Mouse (Mus musculus) testis, postnatal 10 days (tissue): ENCODE measurements around the gene Ankrd24.

Experiments used
- DNase-seq: peaks from one replicate; pipeline ENCODE4 v3.0.0; 2021; ENCODE audit warnings: low spot score

The Ankrd24 gene

DNA sequence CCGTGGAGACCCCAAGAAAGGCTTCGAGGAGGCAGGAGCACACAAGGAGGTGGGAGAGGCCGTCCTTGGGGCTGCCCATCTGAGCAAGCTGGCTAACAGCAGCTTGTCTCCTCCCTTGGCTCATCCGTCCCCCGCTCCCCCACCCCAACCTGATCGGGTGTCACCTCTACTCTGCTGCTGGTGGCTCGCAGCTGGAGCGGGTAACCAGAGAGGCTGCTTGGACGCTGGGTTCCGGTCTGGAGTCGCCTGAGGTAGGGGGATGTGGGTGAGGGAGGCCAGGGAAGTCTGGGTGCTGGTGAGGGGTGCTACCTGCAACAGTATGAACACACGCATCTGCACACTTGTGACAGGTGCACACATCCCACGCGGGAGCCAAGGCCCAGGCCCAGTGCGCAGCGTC, at the start of gene Ankrd24:
TSS of gene Ankrd24 (plus strand) at position 151 of the 400 bp plus-strand sequence.
- no peak for DNase-seq

DNA sequence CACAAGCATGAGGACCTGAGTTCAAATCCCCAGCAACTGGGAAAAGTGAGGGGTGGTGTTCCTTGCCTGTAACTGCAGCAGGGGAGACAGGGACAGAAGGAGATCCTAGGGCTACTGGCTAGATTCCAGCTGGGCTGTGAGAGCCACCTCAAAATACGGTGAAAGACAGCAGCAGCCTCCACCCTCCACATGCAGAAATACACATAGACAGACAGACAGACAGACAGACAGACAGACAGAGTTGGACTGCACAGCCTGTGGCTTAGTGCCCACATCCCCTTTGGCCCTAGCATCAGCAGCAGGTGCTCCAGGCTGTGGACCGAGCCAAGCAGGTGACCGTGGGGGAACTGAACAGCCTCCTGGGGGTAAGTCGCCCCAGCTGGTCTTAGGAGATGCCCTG, 48.4 kb upstream of the Ankrd24 start:
- DNase-seq = no peak

DNA sequence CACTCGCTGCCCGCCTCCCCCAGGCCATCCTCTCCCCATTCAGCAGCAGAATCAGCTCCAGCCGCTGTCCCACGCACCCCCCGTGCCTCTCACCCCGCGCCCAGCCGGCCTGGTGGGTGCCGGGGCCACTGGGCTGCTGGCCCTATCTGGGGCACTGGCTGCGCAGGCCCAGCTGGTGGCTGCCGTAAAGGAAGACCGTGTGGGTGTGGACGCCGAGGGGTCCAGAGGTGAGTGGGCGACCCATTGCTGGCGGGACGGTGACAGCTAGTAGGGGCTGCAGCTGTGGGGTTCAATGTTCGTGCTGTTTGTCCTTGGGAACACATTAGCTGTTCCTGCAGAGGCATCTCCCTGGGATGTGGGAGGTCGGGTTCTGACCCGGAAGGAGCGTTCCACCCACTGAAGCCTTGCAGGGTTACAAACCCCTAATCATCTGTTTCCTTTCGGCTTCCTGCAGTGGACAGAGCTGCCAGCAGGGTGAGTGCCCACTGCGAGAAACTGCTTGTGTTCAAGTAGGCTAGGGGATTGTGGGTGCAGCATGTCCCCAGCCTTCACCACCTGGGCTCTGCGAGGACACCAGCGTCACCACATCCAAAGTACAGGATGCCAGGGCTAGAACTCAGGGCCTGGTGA, 47.8 kb upstream of the Ankrd24 start:
- DNase-seq = peak; percentile 64

DNA sequence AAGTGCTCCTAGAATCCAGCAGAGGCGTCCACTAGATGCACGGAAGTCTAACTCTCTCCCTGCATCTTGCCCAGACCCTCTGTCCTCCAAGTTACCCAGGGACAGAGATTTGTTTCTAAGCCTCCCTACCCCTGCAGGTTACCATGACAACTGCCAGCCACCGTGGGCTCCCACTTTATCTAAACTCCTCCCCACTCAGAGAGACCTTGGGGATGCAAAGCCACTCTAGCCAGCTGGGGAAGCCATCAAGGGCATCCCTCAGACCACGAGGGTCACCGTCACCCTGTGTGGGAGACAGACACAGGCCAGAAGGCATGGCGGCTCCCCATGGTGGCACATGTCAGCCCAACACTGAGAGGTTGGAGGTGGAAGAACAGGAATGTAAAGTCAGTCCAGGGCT, 45.0 kb upstream of the Ankrd24 start:
- DNase-seq = no peak

DNA sequence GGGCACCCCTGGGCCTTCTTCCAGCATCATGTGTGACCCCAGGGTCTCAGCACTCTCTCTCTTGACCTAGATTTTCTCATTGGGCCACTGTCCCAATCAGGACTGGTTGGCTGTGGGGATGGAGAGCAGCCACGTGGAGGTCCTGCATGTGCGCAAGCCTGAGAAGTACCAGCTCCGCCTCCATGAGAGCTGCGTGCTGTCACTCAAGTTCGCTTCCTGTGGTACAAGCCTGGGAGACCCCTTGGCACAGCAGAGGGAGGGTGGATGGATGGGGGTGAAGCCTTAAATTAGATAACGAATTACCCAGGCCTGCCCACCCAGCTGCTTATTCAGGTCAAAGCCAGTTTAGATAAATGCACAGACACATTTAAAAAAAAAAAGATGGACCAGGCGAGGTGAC, 39.6 kb upstream of the Ankrd24 start:
- DNase-seq = no peak

DNA sequence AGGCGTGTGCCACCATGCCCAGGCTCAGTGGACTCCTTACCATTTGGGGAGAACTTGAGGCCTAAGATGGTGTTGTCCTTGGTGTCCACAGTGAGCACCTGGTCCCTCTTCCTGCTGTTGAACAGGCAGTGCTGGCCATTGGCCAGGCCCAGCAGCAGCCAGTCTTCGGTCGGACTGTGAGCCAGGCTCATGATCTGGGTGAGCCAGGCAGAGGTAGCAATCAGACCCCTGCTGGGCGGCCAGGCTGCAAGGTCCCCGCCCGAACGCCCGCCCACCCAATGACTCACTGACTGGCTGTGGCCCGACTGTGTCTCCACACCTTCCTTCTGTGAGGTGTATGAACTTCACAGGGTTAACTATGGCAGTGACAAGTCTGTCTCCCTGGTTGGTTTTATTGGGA, 36.5 kb upstream of the Ankrd24 start:
- no peak for DNase-seq

DNA sequence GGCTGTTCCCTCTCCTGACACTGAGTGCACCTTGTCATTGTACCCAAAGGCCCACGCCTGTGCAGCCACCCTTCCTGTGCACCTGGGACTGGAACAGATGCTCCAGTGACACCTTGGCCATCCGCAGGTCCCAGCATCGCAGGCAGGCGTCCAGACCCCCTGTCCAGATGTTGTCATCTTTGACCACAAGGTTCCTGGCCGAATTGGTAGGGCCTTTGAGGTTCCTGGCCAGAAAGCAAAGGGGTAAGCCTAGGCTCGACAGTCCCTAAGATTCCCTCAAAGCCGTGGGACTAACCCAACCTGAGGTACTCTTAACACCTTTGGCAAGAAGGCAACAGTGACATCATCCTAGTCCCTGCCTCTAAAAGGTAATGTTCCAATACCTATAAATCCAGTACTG, 35.7 kb upstream of the Ankrd24 start:
- DNase-seq = no peak

DNA sequence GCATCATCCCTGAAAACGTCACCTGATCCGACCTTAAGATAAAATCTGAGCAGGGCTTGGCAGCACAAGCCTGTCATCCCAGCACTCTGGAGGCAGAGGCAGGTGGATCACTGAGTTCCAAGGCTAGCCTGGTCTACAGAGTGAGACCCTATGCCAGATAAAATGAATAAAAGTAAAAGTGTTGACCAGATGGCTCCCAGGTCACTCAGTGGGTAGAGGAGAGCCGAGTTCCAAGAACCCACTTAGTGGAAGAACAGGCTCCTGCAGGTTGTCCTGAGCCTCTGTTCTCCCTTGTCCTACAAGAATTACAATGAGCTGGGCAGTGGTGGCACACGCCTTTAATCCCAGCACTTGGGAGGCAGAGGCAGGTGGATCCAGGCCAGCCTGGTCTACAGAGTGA, 35.1 kb upstream of the Ankrd24 start:
- DNase-seq = no peak

DNA sequence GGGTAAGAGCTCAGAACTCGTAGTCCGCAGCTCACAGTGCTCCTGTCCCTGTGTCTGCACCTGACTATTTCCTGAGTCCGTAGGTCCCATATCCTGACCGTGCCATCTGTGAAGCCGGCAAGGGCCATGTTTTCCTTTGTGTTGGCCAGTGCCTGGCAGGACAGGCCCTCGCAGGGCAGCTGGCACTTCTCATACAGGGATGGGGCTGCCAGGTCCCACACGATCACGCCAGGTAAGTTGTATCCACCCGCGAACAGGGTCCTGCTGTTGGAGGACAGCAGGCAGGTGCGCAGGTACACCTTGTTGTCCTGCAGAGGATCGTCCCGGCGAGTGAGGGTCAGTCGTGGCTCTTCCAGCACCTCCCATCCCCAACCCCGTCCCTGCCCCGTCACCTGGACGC, 34.4 kb upstream of the Ankrd24 start:
- no peak for DNase-seq

DNA sequence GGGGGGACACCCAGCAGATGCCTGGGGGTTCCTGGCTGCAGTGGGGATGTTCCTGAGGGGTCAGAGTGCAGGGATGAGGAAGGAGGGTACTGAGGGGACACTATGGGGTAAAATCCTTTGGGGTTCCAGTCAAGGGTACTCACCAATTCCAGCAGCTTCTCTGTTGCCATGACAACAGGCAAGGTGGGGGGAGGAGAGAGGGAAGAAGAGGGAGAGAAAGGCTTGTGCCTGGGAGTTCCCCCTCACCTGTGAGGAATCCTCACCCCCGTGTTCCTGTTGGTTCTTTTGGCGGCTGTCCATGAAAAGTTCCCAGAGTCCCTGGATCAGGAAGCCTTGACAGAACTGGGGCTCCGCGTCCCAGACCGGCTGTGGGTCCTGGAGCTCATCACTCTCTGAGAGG, 32.7 kb upstream of the Ankrd24 start:
- no peak for DNase-seq

DNA sequence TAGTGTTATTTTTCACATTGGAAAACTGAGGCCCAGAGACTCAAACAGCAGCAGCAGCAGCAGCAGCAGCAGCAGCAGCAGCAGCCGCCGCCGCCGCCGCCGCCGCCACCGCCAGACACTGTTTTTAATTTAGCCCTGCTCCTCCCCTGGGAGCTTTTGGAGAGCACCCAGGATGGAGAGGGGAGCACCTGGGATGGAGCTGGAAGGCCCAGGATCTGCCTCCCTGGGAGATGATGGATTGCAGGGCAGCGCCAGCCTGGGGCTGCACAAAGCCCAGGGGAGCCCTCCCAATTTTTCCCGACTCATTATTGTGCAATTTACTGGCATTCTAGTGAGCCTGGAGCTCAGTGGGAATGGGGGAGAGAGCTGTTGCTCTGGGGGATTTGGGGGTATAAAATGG, 31.7 kb upstream of the Ankrd24 start:
- no peak for DNase-seq

DNA sequence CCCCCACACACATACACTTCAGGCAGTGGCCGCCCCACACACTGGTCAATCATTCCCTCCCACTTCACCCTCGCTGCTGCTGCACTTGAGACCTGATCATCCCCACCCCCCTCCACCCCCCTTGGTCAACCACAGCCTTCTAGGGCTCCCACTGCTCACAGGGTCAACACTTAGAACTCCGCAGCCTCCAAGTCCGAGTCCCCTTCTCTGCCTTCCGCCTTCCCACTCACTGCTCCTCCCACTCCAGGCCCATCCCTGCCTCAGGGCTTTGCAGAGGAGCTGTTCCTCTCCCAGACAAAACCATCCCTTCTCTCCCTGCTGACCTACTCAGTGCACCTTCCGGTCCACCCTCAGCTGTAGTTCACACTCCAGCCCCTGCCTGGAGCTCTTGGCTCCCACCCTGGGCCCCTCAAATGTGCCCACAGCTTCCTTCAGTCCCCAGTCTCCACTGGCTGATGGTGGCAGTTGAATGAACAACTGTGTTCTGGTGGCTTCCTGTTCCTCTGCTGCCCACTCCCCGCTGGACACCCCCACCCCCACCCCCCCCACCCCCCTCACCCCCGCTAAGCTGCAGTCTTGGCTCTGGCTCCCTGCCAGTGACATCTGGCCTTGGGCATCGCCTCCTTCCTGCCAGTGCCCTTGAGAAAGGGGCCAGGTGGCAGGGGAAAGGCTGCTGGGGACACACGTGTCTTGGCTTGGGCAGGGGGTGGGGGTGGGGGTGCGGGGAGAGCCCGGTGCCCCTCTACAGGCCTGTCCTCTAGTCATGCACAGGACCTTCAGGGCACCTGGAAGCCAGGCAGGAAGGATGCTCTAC, 31.0 kb upstream of the Ankrd24 start:
- peak; percentile 77 for DNase-seq

DNA sequence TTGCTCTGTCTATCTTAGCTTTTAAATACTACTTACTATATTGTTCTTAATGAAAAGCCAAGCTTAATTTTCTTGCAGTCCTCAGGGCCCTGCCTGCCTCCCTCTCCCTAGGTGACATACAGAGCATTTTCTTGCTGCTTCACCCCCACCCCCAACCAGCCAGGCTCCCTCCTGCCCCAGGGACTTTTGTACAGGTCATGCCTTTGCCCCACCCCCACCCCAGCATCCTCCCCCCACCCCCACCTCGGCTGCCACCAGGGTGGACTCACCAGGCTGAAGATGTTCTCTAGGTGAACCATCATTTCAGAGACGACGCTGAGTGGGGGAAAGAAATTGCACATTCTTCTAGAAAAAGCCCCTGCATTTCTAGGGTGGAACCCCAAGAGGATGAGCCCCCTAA, 30.0 kb upstream of the Ankrd24 start:
- no peak for DNase-seq

DNA sequence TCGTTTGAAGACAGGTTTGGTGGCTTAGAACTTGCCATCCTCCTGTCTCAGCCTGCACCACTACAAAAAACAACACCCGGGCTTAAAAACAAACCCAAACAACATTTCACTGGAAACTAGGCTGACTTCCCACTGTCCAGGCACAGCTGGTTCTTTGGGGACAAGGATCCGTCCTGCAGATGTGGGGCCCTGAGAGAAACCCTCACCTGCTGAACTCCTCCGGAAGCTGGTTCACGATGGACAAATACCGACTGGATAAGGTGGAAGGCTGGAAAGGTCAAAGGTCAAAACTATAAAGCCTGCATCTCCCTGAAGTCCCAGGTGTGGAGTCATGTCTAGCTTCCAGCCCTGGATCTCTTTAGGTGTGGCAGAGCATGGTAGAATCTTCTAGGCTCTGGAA, 29.5 kb upstream of the Ankrd24 start:
- no peak for DNase-seq

DNA sequence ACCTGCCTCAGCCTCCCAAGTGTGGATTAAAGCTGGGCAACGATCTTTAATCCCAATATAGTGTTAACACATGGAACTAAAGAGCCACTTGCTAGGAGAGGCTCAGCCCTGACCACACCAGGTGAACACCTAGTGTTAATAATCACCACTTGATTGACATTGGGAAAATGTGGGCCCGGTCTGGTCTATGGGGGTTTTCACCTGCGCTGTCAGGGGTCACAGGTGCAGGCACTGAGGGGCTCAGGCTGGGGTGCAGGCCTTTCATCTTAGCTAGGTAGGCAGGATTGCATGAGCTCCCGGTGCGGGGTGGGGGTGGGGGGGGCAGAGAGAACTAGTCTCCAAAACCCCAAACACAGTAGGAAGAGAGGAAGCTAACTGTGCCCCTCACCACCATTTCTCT, 28.7 kb upstream of the Ankrd24 start:
- no peak for DNase-seq

DNA sequence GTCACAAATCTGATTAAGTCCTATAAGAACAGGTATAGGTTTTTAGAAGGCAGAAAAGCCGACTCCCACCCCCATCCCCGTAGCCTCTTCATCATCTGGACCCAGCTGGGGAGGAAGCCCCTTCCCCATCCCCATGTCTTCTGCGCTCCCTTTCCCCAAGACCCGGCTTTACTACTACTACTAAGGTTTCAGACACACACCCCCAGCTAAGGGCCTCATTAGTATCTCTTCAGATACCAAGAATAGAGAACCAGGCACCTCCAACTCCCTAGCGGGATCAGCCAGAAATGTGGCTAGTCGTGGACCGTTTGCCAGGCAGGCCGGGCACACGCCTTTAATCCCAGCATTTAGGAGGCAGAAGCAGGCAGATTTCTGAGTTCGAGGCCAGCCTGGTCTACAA, 28.2 kb upstream of the Ankrd24 start:
- no peak for DNase-seq

DNA sequence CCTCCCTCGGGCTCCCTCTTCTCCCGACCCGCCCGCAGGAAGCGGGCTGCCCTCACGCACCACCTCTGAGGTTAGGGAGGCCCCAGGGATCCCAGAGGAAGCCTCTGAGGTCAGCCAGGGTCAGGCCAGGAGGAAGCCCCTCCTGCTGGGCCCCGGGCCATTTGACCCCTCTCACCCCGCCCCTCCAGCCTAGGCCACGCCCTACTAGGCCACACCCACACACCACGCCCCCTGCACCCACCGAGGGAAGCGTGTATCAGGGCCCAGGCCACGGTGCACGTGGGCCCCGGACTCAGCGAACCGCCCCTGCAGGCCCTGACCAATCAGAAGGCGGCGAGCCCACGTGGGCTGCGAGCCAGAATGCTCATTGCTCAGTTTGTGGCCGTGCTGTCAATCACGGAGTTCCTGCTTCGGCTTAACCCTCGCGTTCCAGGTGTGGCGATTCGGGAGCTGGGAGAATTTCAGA, 27.6 kb upstream of the Ankrd24 start, which contains the start of gene Tle6:
TSS of gene Tle6 (minus strand) at position 336 of the 466 bp plus-strand sequence.
- peak; percentile 98 for DNase-seq

DNA sequence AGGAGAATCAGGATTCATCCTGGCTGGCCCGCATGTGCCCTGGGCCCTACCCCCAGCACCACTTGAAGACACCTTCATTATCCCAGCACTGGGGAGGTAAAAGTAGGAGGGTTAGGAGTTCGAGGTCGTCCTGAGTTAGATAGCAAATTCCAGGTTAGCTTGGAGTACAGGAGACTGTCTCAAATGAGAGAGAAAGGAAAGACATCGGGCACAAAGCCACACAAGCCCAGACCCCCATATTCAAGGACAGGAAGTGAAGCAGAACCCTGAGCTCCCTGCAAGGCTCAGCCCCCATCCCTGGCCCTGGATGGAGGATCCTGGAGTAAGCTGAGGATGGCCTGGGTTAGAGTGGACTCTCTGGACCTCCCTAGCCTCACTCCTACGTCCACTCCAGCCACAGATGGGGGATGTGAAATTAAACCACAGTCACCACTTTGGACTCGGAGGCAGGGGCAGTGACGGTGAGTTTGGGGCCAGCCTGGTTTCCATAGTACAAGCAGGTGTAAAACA, 26.9 kb upstream of the Ankrd24 start:
- DNase-seq = no peak

DNA sequence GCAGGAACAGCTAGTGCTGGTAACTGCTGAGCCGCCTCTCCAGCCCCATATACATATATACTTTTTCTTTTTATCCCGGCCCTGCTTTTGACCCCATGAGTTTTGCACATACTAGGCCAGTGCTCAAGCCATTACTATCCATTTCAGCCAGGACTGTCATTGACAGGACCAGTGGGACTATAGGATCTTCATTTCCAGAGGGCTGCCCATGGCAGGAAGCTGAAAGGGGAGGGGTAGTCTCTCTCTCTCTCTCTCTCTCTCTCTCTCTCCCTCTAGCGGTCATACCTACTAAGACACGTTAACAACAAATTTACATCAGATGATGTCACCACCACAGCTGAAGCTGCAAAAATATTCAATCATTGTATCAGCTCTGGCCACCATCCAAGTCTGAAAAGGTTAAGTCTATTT, 25.6 kb upstream of the Ankrd24 start:
- no peak for DNase-seq

DNA sequence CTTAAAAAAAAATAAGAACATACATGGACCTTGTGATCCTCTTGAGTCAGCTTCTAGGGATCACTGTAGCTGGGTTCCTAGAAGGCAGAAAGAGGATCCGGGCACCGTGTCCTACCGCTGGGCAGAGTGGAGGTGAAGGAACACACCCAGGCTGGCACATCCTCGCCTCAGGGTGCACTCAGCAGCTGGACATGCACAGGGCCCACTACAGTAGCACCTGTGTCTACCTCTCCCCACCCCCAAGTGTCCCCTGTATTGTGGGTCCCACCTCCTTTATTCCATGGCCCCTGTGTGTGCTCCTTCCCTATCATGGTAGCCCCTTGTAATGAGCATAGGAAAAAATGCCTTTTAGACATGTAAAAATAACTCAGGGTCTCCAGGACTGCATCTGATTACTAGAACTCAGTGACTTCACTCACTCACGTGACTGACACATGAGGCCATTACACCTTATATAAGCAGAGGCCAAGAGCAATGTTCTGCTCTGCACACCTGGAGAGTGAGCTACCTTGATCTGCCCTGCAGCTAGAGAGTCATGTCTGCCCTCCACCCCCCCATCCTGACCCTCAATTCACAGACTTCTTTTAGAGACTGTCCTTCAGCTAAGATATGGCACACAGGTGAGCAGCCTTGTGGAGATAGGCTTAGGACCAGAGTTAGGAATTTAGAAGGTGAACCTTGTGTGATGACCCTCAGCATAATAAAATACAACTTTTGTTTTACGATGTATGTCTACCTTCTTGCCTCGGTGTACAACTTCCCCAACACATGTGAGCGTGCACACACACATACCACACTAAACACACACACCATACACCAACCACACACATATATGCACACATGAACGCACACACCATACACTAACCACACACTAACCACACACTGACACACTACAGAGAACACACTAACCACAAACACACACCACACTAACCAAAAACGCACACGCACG, 24.0 kb upstream of the Ankrd24 start:
- no peak for DNase-seq

DNA sequence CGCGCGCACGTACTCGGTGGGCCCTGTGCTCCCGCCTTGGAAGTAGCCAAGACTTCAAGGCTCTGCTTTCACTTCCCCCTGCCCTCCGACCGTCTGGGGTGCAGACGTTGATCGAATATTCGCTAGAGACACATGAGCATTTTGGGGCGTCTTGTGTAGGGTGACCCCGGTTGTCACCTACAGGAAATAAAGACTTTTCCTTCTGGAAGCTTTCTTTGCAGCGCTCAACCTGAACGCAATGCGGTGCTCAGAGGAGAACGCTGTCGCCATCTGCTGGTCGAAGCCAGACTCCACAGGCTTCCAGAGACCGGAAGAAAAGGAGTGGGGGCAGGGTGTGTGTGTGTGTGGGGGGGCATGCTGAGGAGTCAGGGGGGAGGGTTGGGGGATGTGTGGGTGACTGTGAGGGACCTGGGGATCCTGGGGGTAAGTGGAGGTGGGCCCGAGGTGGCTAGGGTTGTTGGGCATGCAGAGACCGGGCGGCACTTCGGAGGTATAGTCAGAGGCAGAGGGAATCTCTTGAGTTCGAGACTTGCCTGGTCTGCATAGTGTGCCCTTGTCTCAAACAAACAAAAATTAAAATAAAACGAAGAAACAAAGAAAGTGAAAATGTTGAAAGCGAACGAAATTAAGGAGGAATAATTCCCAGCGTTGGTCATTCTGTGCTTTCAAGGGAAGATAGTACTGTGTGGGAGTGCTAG, 23.2 kb upstream of the Ankrd24 start:
- peak; percentile 92 for DNase-seq

DNA sequence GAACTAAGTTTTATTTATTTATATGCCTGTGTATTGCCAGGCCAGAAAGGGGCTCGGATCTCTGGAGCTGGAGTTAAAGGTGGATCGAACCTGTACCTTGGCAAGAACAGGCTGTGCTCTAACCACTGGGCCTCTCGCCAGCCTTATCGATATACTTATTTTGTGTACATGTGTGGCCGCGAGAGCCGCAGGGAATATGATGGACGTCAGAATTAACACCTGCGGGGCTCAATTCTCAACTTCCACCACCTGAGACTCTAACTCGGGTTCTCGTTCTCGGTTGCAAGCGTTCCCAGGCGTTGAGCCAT, 22.7 kb upstream of the Ankrd24 start:
- peak; percentile 77 for DNase-seq
